8 mouse cellular contexts compared by ENCODE assay signal in the genomic region with DNA sequence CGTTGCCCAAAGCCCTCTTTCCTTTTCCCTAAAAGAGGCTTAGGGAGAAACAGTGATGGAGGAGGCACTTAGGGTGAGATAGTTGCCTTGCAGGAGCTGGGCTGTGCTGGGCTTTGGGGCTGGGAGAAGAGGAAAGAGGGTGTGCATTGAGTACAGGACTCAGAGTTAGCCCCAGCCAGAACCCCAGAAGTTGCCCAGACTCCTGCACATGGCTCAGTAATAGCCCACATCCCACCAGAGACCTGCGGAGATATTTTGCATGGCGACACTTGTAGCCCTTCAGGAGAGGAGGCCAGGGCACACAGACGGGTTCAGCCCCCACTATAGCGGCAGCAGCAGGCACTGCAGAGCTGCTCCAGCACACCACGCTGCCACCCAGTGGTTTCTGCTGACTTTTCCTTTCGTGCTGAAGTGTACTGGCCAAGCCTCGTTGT.
DNase-seq lines count a peak whose midpoint lies in the region; ATAC-seq and TF ChIP-seq lines count a peak whose summit lies in the region.

No protein-coding gene starts in this region.

- no peak overlapping the region for H3K9ac ChIP-seq in limb, embryonic 13.5 days
- no peak overlapping the region for H3K9ac ChIP-seq in neural tube, embryonic 14.5 days (replicated peaks; ENCODE audit: low read depth, low read length)

- no peaks in the 10 kb centered on the region for H3K4me1 ChIP-seq in erythroblast, embryonic 14.5 days (ENCODE audit: control insufficient read depth)
- no peaks in the 10 kb centered on the region for H3K4me1 ChIP-seq in kidney, adult 2 months (ENCODE audit: control insufficient read depth, insufficient read depth, low read length)
- H3K4me1 ChIP-seq in limb, embryonic 13.5 days = no peaks in the 10 kb centered on the region
- no peaks in the 10 kb centered on the region for H3K4me1 ChIP-seq in neural tube, embryonic 14.5 days (ENCODE audit: control insufficient read depth, insufficient read depth, low read length)

- H3K4me2 ChIP-seq in limb, embryonic 13.5 days (replicated peaks) = peak overlapping the region; percentile 68
- peak overlapping the region; percentile 58 for H3K4me2 ChIP-seq in neural tube, embryonic 14.5 days (ENCODE audit: low read depth, low read length)

- H3K4me3 ChIP-seq in erythroblast, embryonic 14.5 days (replicated peaks) = peak overlapping the region; percentile 64
- no peak overlapping the region for H3K4me3 ChIP-seq in kidney, adult 2 months (ENCODE audit: insufficient read depth, low read depth, low read length)
- peak overlapping the region; percentile 55 for H3K4me3 ChIP-seq in limb, embryonic 13.5 days
- peak overlapping the region; percentile 47 for H3K4me3 ChIP-seq in neural tube, embryonic 14.5 days (ENCODE audit: low read depth, low read length)

- H3K9me3 ChIP-seq in erythroblast, embryonic 14.5 days (ENCODE audit: control insufficient read depth, low read length) = peaks cover 5% of the 10 kb centered on the region; the same call in 1 of the 2 replicates
- no peaks in the 10 kb centered on the region for H3K9me3 ChIP-seq in limb, embryonic 13.5 days
- H3K9me3 ChIP-seq in neural tube, embryonic 14.5 days (ENCODE audit: control insufficient read depth, low read length) = no peaks in the 10 kb centered on the region

- H3K36me3 ChIP-seq in erythroblast, embryonic 14.5 days (ENCODE audit: control insufficient read depth) = no peaks in the 10 kb centered on the region
- no peaks in the 10 kb centered on the region for H3K36me3 ChIP-seq in kidney, adult 2 months (ENCODE audit: control insufficient read depth, insufficient read depth, low read length)
- H3K36me3 ChIP-seq in limb, embryonic 13.5 days = no peaks in the 10 kb centered on the region
- H3K36me3 ChIP-seq in neural tube, embryonic 14.5 days (ENCODE audit: control insufficient read depth, insufficient read depth, low read length) = no peaks in the 10 kb centered on the region

- TF ChIP-seq CTCF in kidney, adult 2 months (conservative IDR thresholded peaks at IDR 0.05; ENCODE audit: insufficient read depth, insufficient read length, low read depth, low read length) = no peak; the same call in 1 of the 2 replicates

- no peak for ATAC-seq in erythroblast, adult 5-6 weeks (replicated peaks; ENCODE audit: low FRiP score, poor library complexity, severe bottlenecking)
- ATAC-seq in limb, embryonic 13.5 days (ENCODE audit: low FRiP score, low read depth) = peak; percentile 87
- ATAC-seq in neural tube, embryonic 14.5 days (ENCODE audit: low read depth) = peak; percentile 88

- no peak overlapping the region for H3K27ac ChIP-seq in kidney, adult 2 months (ENCODE audit: insufficient read depth, low read depth, low read length)
- H3K27ac ChIP-seq in limb, embryonic 13.5 days = no peak overlapping the region; the same call in 1 of the 2 replicates
- no peak overlapping the region for H3K27ac ChIP-seq in neural tube, embryonic 14.5 days (ENCODE audit: low read depth, low read length)

- DNase-seq in cerebellum, postnatal 4 days (ENCODE audit: low spot score in 2 of 2) = peak; percentile 19 to 34
- DNase-seq in gastrocnemius, postnatal 25 days = peak; percentile 5
- DNase-seq in kidney, adult 2 months = peak; percentile 1
- DNase-seq in testis, postnatal 14 days (ENCODE audit: low spot score) = peak; percentile 13

- TF ChIP-seq POLR2A in kidney, adult 2 months (IDR thresholded peaks at IDR 0.05; ENCODE audit: low read depth, low read length) = no peak

- WGBS in kidney, adult 2 months = under 1% methylated on average over 8 of the region's 8 CpGs
- 19% methylated on average over 8 of the region's 8 CpGs for WGBS in limb, embryonic 13.5 days
- 20% methylated on average over 5 of the region's 8 CpGs for WGBS in neural tube, embryonic 14.5 days

- H3K27me3 ChIP-seq in erythroblast, embryonic 14.5 days (ENCODE audit: control insufficient read depth) = peaks cover 23% of the 10 kb centered on the region
- H3K27me3 ChIP-seq in kidney, adult 2 months (replicated peaks; ENCODE audit: control insufficient read depth, insufficient read depth, low read length) = no peaks in the 10 kb centered on the region
- H3K27me3 ChIP-seq in limb, embryonic 13.5 days = peaks cover 17% of the 10 kb centered on the region
- no peaks in the 10 kb centered on the region for H3K27me3 ChIP-seq in neural tube, embryonic 14.5 days (ENCODE audit: control insufficient read depth, insufficient read depth, low read length)
